Mouse (Mus musculus) cerebellum, postnatal 14 days (tissue): ENCODE measurements around the gene Metrnl.

Experiments used
- DNase-seq, 2 experiments: peaks; one replicate each; pipeline ENCODE4 v3.0.0; 2021; ENCODE audit warnings: mixed read lengths in 2 of 2

The Metrnl gene

GRCm38 (mm10) chr11:121686091-121686490 lies 15.3 kb upstream of the Metrnl start:
- DNase-seq, result no peak

- no peak for DNase-seq
Observed at GRCm38 (mm10) chr11:121686674-121687073, 14.7 kb upstream of the Metrnl start.

GRCm38 (mm10) chr11:121688024-121688423 lies 13.3 kb upstream of the Metrnl start:
- DNase-seq, result no peak

GRCm38 (mm10) chr11:121695304-121696064 lies 5.9 kb upstream of the Metrnl start:
- DNase-seq, result no peak

- no peak for DNase-seq
Observed at GRCm38 (mm10) chr11:121697271-121697670, 4.1 kb upstream of the Metrnl start.

GRCm38 (mm10) chr11:121698381-121698955 lies 2.9 kb upstream of the Metrnl start:
- DNase-seq, result no peak

GRCm38 (mm10) chr11:121702111-121702894 lies 959 bp downstream of the Metrnl start:
- peak; percentile 78 to 82 for DNase-seq

GRCm38 (mm10) chr11:121702895-121703618 lies 1.7 kb downstream of the Metrnl start:
- DNase-seq, result peak; percentile 30 to 36

GRCm38 (mm10) chr11:121703619-121704215 lies 2.4 kb downstream of the Metrnl start:
- peak; percentile 59 to 63 for DNase-seq

GRCm38 (mm10) chr11:121706521-121707005 lies 5.2 kb downstream of the Metrnl start:
- DNase-seq, result no peak

- DNase-seq, result no peak
Observed at GRCm38 (mm10) chr11:121709278-121709677, 7.9 kb downstream of the Metrnl start.

- DNase-seq, result no peak
Observed at GRCm38 (mm10) chr11:121710245-121710644, 8.9 kb downstream of the Metrnl start.

GRCm38 (mm10) chr11:121712987-121713386 lies 11.6 kb downstream of the Metrnl start:
- no peak for DNase-seq

- DNase-seq, result no peak
Observed at GRCm38 (mm10) chr11:121713569-121713968, 12.2 kb downstream of the Metrnl start.

- DNase-seq, result no peak
Observed at GRCm38 (mm10) chr11:121714745-121715485, 13.6 kb downstream of the Metrnl start.

- DNase-seq, result no peak
Observed at GRCm38 (mm10) chr11:121717724-121718123, 16.4 kb downstream of the Metrnl start.

GRCm38 (mm10) chr11:121720752-121721151 lies 19.4 kb downstream of the Metrnl start:
- DNase-seq, result no peak

GRCm38 (mm10) chr11:121722434-121722833 lies 21.1 kb downstream of the Metrnl start:
- no peak for DNase-seq

GRCm38 (mm10) chr11:121726625-121727024 lies 25.3 kb downstream of the Metrnl start:
- no peak for DNase-seq

- DNase-seq, result no peak
Observed at GRCm38 (mm10) chr11:121734184-121734583, 32.8 kb downstream of the Metrnl start.

GRCm38 (mm10) chr11:121734892-121735291 lies 33.5 kb downstream of the Metrnl start:
- DNase-seq, result no peak

- no peak for DNase-seq
Observed at GRCm38 (mm10) chr11:121738616-121739015, 37.3 kb downstream of the Metrnl start.
